Comparison of ENCODE assay signal across 8 mouse cellular contexts in genomic region chr5:111509014-111509561, GRCm38 (mm10).
DNase-seq lines count a peak whose midpoint lies in the region; ATAC-seq and TF ChIP-seq lines count a peak whose summit lies in the region.

No protein-coding gene starts in this region.

- ATAC-seq in lung, embryonic 16.5 days (ENCODE audit: low read depth), result peak; percentile 82

- H3K36me3 ChIP-seq in heart, adult 2 months (ENCODE audit: control insufficient read depth, insufficient read depth, low read length), result peaks cover 2% of the 10 kb centered on the region; the same call in 1 of the 2 replicates
- H3K36me3 ChIP-seq in kidney, adult 2 months (ENCODE audit: control insufficient read depth, insufficient read depth, low read length), result no peaks in the 10 kb centered on the region
- H3K36me3 ChIP-seq in lung, embryonic 16.5 days (ENCODE audit: control insufficient read depth, insufficient read depth, low read length), result no peaks in the 10 kb centered on the region

- no peaks in the 10 kb centered on the region for H3K27me3 ChIP-seq in heart, adult 2 months (ENCODE audit: control insufficient read depth, insufficient read depth, low read length)
- H3K27me3 ChIP-seq in kidney, adult 2 months (replicated peaks; ENCODE audit: control insufficient read depth, insufficient read depth, low read length), result no peaks in the 10 kb centered on the region
- H3K27me3 ChIP-seq in lung, embryonic 16.5 days (ENCODE audit: control insufficient read depth, insufficient read depth, low read depth, low read length), result no peaks in the 10 kb centered on the region

- WGBS in heart, adult 2 months, result 1% methylated on average over 21 of the region's 21 CpGs
- WGBS in kidney, adult 2 months, result 5% methylated on average over 21 of the region's 21 CpGs
- WGBS in lung, embryonic 16.5 days, result 2% methylated on average over 20 of the region's 21 CpGs

- TF ChIP-seq CTCF in heart, adult 2 months (IDR thresholded peaks at IDR 0.05), result no peak
- no peak for TF ChIP-seq CTCF in kidney, adult 2 months (conservative IDR thresholded peaks at IDR 0.05; ENCODE audit: insufficient read depth, insufficient read length, low read depth, low read length)

- peak overlapping the region; percentile 34 for H3K27ac ChIP-seq in heart, adult 2 months
- peak overlapping the region; percentile 56; the same call in 1 of the 2 replicates for H3K27ac ChIP-seq in kidney, adult 2 months (ENCODE audit: insufficient read depth, low read depth, low read length)
- H3K27ac ChIP-seq in lung, embryonic 16.5 days (ENCODE audit: low read length), result peak overlapping the region; percentile 80

- 0 out of 2 replicates have a peak, but pooled peaks have one; percentile 45 for TF ChIP-seq EP300 in heart, adult 2 months (IDR thresholded peaks at IDR 0.05; ENCODE audit: insufficient read depth, low read depth, low read length)

- intact Hi-C loops in heart, adult 2 months (cut with DNase I), result loop anchor here (1.0 kb wide), 2 partner anchors 43 to 92 kb away; partner anchors contain the start of gene Mn1

- peak overlapping the region; percentile 27 for H3K9ac ChIP-seq in heart, adult 2 months (ENCODE audit: low read depth, low read length)
- peak overlapping the region; percentile 51 for H3K9ac ChIP-seq in lung, embryonic 16.5 days (ENCODE audit: low read length)

- peak overlapping the region; percentile 48 for H3K4me2 ChIP-seq in lung, embryonic 16.5 days (ENCODE audit: low read depth, low read length)

- no peak overlapping the region for H3K4me3 ChIP-seq in heart, adult 2 months
- H3K4me3 ChIP-seq in kidney, adult 2 months (ENCODE audit: insufficient read depth, low read depth, low read length), result no peak overlapping the region
- H3K4me3 ChIP-seq in lung, embryonic 16.5 days (ENCODE audit: low read length), result peak overlapping the region; percentile 33

- TF ChIP-seq POLR2A in heart, adult 2 months (IDR thresholded peaks at IDR 0.05; ENCODE audit: insufficient read depth, low read depth, low read length), result no peak
- TF ChIP-seq POLR2A in kidney, adult 2 months (IDR thresholded peaks at IDR 0.05; ENCODE audit: low read depth, low read length), result no peak

- H3K79me2 ChIP-seq in heart, adult 2 months (replicated peaks; ENCODE audit: control insufficient read depth, insufficient read depth, low read length), result no peaks in the 10 kb centered on the region

- H3K9me3 ChIP-seq in lung, embryonic 16.5 days (ENCODE audit: control insufficient read depth, low read length), result no peaks in the 10 kb centered on the region

- peaks cover 18% of the 10 kb centered on the region for H3K4me1 ChIP-seq in heart, adult 2 months (ENCODE audit: control insufficient read depth, insufficient read depth, low read length)
- H3K4me1 ChIP-seq in kidney, adult 2 months (ENCODE audit: control insufficient read depth, insufficient read depth, low read length), result no peaks in the 10 kb centered on the region; the same call in 1 of the 2 replicates
- peaks cover 39% of the 10 kb centered on the region for H3K4me1 ChIP-seq in lung, embryonic 16.5 days (replicated peaks; ENCODE audit: control insufficient read depth, insufficient read depth, low read length)

- DNase-seq in B cell, adult 2 months, result peak; percentile 88 to 91
- peak; percentile 80 for DNase-seq in adrenal gland, postnatal 14 days
- peak; percentile 71 to 79 for DNase-seq in heart, adult 2 months
- DNase-seq in kidney, adult 2 months, result peak; percentile 70
- peak; percentile 92 for DNase-seq in retina, postnatal 1 day
- no peak for DNase-seq in right cerebral cortex, adult 2 months (ENCODE audit: low spot score in 2 of 2)
- DNase-seq in layer of hippocampus, adult 9-10 months (ENCODE audit: low spot score), result no peak

Comparison
In these comparisons a context has a peak if more than half of its experiments do, and no peak if none do; other contexts are left out.
1. DNase-seq: peak in B cell, adult 2 months (2 of 2), adrenal gland, postnatal 14 days (single experiment), heart, adult 2 months (2 of 2), kidney, adult 2 months (single experiment) and retina, postnatal 1 day (single experiment); none in right cerebral cortex, adult 2 months (0 of 2) and layer of hippocampus, adult 9-10 months (single experiment).
2. Peak in every context shown above with its lines, with median percentiles within 50 percentile points of each other: H3K27ac ChIP-seq.